Mouse (Mus musculus): ENCODE measurements at regions not wholly inside any gene's neighbourhood (a gene's known extent, or its start where the extent isn't known, plus 50 kb on each side); places are given as distances from the start of the nearest gene placed in this dataset.

DNA sequence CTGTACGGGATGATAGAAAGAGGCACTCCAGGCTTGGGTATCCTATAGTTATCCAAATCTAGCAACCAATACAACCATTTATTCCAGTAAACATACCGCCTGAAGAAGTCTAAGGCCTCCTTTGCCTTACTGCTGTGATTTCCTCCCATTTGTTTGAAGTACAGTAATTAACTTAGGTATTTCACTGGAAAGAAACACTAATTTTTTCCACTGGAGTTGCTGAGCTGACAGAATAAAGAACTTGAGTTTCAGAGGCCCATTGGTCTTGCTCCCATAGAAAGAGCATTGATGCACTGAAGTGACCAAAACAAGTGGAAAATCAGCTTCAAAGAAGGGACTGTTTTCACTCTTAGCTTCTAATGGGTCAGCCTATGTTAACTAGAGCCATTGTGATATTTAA is 1100.8 kb upstream of the Gm7489 start:
- DNase-seq (ENCODE audit: low spot score), result no peak

DNA sequence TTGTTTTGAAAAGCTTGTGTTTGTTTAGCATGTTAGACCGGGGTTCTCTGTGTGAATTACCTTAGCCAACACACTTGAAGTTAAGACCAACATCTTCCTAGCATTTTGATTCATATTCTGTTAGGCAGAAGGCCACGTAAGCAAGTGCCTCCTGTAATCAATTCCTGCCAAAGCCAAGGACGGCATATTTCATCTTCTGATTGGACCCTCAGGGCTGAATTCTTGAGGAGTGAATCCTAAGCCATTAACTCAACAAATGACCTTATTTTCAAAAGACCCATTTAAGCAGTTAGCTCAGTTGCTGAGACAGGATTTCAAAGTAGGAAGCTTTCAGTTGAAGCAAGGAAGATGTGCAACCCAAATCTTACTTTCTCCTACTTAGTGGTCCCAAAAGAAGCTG is 1099.5 kb upstream of the Gm7489 start:
- no peak for DNase-seq (ENCODE audit: low spot score)

DNA sequence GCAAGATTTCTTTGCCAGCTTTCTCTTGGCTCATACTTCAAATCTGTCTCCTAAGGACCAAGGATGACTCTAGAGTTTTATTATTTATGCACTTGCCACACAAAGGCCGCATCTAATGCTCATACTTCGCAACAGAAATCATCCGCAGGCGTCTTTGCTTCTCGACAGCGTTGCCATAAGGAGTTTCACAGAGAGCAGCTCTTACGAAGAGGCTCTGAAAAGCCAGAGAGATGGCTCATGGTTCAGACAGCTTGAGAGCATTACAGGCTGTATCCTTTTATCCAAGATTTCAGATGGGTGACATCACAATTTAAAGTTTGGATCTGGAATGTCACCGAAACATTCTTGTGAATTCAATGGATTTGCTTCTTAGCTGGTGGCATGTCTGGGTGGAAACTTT is 1098.7 kb upstream of the Gm7489 start:
- DNase-seq (ENCODE audit: low spot score), result no peak

DNA sequence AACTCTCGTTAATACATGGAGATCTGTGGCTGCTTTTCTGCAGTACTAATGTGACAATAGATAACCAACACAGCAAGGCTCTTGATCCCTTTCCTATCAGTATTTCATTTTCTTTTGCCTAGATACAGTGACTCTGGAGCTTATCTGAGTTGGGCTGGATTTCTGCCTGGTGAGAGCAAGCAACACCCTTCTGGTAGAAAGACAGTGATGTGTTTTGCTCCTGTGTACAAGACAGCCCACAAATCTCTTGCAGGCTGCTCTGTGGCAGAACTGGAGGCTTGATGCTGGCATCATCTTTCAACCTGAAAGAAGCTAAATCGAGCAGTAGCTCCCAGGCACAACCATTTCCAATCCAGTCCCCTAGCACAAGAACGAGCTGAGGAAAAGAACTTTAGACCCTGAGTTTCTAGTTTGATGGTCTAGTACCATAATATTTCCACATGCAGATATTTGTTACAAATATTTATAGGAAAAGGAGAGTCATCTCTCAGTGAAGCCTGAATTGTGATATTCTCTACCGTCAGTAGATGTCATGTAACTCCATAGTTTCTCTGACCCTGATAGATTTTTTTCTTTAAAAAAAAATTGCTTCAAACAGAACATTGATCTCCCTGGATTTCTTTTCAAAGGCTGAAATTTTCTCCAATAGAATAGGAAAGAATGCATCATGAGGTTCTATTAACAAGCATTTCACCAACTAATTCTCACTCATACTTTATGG is 1079.1 kb upstream of the Gm7489 start:
- no peak for DNase-seq (ENCODE audit: low spot score)

DNA sequence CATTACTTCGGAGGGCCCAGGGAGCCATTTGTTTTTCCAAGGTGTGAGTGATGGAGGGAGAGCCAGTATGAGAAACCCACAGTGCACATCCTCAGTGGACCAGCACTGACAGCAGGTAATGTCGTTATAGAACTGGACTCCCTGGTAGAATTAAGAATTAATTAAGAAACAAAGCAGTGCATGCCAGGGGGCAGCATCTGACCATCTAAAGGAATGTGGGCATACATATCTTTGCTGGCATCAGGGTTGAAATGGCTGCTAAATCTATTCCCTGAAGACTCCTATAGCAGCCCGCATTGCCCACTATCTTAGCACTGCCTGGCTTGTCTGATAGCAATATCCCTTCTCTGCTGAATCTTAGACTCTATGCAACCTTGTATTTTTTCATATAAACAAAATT is 1076.1 kb upstream of the Gm7489 start:
- DNase-seq (ENCODE audit: low spot score), result peak; percentile 34

DNA sequence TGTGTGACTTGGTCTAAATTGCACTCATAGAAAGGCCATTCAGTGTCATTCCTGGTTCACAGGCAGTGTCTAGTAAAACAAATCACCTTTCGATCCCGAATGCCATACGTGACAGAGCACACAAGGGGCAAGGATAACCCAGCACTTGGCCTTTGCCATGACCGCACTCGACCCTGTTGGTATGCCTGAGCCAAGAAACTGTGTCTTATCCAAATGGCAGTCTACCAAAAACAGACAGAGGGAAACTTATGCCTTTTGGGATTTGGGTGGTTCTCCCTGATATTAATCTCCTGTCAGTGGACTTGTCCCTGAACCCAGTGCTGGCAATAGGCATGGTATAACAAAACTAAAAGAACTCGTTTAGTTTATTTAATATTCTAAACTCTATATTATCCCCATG is 1063.9 kb upstream of the Gm7489 start:
- peak; percentile 82 for DNase-seq (ENCODE audit: low spot score)

DNA sequence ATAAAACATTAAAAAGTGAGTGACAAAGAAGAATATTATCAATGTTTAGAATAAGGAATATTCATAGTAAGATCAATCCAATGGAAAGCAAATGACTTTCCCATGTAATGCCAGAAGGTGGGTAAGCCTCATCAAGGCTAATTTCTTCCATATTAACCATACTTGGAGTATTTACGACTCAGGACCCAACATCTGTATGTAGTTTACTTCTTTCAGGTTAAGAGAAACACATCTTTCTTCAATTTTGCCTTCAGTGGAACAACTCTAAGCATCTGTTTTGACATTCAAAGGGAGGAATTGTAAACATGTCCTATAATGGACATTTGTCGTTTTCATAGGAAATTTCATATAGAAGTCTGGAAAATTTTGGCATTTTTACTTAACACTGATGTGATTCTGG is 1047.8 kb upstream of the Gm7489 start:
- DNase-seq (ENCODE audit: low spot score), result no peak

DNA sequence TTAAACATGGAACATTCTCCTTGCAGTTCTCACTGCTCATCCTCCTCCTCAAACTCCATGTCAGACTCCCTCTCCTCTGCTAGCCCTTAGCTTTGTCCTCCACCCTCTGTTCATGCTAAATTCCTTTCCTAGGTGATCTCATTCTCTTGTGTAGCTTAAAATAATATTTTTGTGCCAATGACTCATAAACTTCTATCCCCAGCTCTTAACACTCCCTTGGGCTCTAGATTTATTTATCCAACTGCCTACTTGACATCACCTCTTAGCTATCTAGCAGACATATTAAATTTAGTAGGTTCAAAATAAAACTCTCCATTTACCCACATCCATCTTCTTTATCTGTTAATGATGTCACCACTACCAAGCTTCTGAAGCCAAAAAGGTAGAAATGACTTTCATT is 1036.6 kb upstream of the Gm7489 start:
- DNase-seq (ENCODE audit: low spot score), result no peak

DNA sequence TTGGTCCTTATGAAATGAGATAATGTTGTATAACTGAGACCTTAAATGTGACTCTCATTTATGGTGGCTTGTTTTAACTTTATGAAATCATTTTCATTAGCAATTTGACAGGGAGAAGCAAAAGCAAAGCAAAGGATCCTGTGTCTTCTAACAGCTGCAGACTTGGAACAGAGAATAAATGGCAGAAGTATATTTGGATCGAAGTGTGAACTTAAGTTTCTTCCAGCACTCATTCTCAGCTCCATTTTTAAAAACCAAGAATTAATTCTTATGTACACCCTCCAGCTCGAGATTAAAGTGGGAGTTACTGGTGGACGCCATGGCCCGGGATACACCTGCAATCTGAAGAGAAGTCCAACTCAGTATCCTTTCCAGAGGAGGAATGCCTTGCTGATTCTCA is 1026.0 kb upstream of the Gm7489 start:
- no peak for DNase-seq (ENCODE audit: low spot score)

DNA sequence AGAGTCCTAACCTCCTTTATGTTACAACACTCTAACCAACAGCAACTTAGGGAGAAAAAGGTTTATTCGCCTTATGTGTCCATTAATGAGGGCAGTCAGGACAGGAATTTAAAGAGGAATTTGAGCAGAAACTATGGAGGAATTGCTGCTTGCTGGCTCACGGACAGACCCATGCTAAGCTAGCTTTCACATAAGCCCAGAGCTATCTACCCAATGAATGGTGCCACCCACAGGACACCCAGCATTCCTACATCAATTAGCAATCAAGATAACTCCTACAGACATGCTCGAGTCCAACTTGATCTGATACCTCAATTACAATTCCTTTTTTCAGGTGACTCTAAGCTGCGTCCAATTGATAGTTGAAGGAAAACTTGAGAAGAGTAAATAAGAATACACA is 1021.2 kb upstream of the Gm7489 start:
- DNase-seq (ENCODE audit: low spot score), result no peak

DNA sequence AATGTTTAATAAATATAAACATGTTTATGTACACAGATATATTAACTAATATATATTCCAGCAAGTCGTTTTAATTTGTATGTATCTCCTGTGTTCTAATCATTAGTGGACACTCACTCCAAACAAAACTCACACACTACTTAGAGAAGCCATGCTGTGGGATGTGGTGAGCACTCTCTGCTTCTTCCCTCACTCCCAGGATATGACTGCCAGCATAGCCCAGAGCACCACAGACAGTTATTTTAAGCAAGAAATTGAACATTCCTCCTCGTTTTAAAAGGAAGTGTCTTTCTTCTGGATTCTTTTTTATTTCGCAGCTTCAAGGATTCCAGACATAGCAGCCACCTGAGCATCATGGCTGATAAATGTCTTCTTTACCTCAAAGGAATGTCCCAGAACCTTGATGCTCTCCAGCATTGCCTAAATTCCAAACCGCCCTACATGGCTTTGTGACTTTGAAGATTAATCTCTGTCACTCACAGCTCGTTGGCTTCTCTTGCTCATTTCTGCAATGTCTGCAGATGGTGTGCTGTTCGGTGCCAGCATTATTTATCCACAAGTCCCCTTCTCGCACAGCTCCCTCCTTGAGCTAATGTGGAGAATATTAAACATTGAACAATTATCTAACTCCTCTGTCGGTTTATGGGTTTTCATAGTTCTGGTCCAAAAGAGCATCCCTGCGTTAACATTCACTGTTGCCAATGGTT is 992.3 kb upstream of the Gm7489 start:
- no peak for DNase-seq (ENCODE audit: low spot score)

DNA sequence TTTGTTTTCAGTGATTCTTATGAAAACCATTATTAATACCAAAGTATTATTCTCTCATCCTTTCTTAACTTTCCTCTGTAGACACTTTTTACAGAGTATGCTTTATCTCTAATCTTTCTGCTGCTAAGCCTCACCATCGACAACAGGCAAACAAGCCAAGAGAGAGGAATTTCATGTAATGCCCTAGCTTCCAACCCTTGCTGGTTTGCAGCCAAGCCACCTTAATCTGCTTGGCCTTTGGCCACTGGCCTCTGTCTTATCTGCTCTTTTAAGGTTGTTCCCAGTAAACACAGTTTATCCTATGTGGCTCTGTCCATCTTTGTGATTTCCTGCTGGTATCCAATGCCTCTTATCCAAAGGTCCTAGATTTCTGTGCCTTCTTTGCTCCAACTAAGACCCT is 986.6 kb upstream of the Gm7489 start:
- DNase-seq (ENCODE audit: low spot score), result no peak

DNA sequence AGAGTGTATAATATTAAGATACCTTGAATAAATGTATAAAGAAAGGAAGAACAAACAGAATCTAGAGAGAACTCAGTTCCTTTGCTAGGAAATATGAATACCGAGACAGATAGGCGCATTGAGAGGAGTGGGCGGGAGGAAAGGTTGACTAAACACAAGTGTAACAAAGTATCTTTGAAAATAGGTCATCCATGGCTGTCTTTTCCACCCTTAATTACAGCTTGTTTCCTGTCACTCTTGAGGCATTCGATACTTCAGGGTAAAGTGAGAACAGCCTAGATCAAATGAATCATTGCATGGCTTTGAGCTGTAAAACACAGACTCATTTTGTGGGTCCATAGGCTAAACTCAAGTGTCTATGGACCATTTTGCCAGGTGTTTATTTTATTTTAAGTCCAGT is 985.3 kb upstream of the Gm7489 start:
- DNase-seq (ENCODE audit: low spot score), result no peak

DNA sequence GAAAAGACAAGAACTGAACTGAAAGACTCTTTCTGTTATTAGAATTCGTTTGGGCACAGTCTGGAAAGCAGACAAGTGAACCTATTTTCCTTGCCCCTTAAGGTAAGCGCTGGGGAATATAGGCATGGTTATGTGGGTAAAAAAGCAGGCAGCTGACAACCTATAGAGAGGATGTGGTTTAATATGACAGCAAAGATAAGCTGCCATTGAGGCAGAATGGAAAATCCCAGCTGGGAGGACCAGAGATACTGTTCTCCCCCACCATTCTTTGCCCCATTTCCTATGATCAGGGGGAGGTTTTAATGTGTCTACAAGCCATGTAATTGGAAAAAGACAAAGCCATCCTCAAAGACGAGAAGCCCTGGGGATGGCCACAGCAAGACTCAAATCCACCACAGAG is 984.9 kb upstream of the Gm7489 start:
- DNase-seq (ENCODE audit: low spot score), result no peak

DNA sequence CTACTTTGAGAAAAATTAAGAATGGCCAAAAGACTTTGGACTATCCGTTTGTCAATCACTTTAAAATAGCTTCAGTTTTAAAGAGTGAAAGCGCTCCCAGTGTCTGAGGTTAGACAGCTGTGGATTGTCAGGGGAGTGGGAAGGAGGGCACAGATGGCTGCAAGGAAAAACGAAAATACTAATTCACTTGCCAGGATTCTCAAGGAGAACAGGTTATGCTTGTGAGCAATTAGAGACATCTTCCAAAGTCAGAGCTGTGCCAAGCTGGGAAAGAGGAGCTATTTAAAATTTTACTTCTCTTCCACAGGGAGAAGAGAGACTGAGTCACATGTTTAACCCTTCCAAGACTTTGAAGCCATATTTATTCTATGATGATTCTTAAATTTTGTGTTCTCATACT is 979.5 kb upstream of the Gm7489 start:
- DNase-seq (ENCODE audit: low spot score), result no peak

DNA sequence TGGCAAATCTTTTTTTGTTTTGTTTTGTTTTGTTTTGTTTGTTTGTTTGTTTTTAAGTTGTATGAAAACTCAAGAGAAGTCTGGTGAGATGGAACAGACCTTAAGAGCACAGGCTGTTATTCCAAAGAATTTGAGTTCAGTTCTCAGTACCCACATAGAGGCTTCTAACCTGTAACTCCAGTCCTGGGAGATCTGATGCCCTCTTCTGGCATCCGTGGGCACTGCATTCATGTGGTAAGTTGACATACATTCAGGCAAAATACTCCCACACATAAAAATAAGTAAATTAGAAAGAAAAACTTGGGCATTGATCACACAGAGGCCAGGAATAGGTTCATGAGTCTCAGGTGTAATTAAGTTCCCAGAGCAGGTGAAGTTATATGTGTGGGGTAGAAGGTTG is 977.5 kb upstream of the Gm7489 start:
- no peak for DNase-seq (ENCODE audit: low spot score)

DNA sequence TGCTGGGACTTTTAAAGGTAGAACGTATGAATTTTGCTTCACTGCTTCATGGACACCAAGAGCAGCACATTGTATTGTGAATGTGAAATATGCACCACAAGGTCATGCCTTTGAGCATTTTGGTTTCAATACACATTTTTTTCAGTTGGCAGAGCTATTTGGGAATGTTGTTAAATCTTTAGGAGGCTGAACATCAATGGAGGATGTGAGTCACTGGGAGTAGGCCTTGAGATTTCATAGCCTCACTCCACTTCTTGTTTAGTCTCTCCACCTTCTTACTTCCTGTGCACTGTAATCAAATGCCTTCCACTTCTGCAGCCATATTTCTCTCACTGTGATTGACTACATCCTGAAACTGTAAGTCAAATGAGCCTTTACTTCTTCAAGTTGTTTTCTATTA is 962.4 kb upstream of the Gm7489 start:
- no peak for DNase-seq (ENCODE audit: low spot score)

DNA sequence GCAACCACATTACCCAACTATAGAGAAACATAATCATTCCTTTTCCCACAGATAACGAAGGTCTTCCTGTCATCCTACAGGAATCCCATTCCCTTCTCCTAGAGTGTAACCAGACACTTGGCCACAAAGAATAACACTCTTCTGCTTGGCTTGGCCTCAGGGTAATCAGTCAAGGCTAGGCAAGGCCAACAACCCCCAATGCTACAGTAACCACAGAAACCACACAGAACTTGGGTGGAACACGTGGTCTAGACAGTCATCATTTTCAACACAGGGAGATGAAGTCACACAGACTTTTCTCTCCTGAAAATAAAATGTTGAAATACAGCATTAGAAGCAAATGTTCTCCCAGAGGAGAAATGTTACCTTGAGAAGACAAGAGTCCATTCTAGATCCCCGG is 956.3 kb upstream of the Gm7489 start:
- peak; percentile 58 for DNase-seq (ENCODE audit: low spot score)

DNA sequence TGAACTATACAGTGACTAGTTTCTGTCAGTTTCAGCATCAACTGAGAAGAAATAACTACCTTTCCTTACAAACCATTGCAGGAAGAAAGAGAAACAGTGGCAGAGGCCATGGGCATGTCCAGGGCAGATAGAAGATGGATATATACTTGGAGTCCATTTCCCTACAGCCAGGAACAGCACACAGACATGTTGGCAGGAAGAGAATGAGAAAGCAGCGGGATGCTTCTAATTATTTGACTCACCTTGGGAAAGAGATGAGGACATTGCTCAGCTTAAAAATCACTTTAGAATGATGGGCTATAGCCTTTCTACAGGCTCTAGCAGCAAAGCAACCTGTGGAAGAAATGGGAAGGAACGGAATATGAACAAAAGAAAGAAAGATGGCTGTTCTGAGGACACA is 947.6 kb upstream of the Gm7489 start:
- no peak for DNase-seq (ENCODE audit: low spot score)

DNA sequence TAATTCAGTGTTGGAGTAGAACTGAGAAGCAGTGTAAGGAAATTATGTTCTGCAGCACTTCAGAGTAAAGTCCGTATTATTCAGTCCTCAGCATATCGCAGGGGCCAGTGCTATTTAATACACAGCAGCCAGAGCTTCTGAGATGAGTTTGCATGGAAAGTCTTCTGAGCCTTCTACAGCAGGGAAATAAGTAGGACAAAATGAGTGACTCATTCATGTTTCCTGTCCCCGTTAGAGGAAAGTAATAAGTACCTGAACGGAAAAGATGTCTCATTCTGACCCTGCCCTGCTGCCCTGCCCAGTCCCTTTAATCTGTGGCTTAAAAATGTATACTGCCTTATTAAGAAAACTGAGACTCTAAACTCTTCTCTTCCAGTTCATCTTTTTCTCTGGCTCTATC is 940.1 kb upstream of the Gm7489 start:
- DNase-seq (ENCODE audit: low spot score), result no peak

DNA sequence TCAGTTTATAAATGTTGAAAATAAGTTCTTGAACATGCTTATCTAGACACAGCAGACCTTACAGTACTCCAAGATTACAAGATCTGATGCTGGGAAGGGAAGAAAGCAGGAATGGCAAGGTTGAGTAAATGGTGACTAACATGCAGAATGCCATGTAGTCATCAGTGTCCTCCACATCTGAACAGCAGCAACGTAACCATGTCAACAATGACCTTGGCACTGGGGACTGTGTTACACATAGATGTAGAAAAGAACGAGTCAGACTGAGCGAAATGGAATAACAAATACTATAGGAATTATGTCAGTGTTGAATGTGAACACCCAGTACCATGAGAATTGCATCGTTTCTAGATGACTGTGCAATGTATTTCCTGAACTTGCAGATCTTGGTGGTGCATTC is 936.5 kb upstream of the Gm7489 start:
- DNase-seq (ENCODE audit: low spot score), result no peak

DNA sequence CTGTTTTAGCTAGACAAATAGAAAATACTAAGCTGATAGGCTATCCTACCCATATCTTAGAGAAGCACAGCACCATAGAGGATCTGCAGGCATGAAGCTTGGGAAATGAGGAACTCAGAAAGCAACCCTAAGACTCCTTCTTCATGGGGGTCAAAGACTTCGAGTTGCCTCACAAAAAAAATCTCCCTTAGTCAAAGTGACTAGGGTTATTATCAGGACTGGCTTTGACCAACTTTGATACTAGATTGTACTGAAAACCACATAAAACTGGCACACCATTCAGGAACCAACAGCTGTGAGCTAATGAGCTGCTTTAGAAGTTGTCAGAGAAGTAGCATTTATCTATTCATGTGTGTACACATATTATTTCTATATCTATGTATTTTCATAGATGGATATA is 931.2 kb upstream of the Gm7489 start:
- DNase-seq (ENCODE audit: low spot score), result no peak

DNA sequence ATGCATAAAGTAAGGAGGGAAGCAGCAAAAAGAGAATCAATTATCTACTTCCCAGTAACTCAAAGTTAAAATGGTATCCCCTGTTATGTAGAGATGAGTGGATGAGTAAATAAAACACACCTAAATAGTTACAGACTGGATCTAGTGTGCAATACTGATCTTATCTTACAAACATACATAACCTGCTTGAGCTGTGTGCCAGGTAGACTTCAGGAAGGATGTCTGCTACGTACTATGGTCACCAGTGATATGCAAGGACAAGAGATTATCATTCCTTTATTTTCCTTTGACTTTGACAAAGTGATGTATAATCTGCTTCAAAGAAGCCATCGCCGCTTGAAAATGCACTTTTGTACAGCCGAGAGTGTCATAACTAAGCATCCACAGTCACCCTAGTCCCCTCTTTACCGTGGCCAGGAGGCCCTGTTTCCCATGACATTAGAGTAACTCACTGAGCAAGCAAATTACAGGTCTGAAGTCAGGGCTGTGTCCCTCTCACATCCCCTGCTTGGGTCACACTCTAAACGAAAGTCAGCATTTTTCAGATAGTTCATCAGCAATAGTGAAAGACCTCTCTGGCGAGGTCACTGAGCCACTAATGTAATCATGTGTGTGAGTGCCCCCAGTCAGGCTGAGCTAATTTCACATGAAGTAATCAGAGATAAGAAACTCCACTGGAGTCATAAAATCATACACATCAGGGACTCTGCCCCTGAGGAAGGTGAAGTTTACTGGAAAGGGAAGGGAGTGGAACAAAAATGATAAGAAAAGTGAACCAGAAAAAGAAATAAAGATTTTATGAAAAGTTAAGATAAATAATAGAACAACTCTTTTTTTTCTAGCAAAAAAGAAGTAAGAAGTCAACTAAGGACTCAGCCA is 929.8 kb upstream of the Gm7489 start:
- DNase-seq (ENCODE audit: low spot score), result no peak

Measured in adipocyte (in vitro differentiated cells).